Mouse (Mus musculus): ENCODE data around the gene Gdpgp1.

DNA sequence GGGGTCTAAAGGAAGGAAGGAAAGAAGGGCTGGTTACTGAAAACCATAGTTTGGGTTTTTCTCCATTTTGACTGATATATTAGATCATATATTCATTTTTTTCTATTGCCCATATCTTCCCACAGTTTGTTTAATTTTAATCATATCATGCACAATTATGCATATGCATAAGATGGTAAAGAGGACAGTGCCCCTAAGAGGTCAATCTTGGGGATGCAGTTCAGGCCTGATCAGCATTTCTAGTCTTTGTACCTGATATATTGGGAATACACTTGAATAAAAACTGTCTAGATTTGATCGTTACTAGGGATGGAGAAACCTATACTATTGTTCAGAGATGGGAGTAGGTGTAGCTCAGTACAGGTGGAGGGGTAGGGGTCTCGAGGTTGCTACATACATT is 48.3 kb downstream of the Gdpgp1 start:
- no peak for TF ChIP-seq GATA1 (IDR thresholded peaks at IDR 0.05; ENCODE audit: borderline replicate concordance, low read length)
- no peak for TF ChIP-seq FLI1 (IDR thresholded peaks at IDR 0.05; ENCODE audit: low read length)
